Mouse (Mus musculus): ENCODE results near the gene Kpna7.

- TF ChIP-seq POLR2A (IDR thresholded peaks at IDR 0.05; ENCODE audit: borderline replicate concordance, low read depth, low read length) (no peak), CTCF (IDR thresholded peaks at IDR 0.05; ENCODE audit: low read depth, low read length) (no peak)
Measured at GRCm38 (mm10) chr5:145130191-145130590, 46.4 kb upstream of the Kpna7 start.
